Mouse (Mus musculus) heart, embryonic 16.5 days (tissue): ENCODE data around the gene Slc22a3. TPM values are rescaled to one million over a fixed set of nuclear protein-coding genes. Genes with fewer than 3 reads are reported as not detected.

Experiments
- ATAC-seq: fragments of 200-750 bp; cut with Nextera tagmentation; replicated peaks from 2 replicates; pipeline ENCODE4 v1.8.0; 2017; ENCODE audit warnings: moderate number of reproducible peaks; ENCODE audit not compliant: insufficient read depth, low FRiP score; ENCODE audit errors: extremely low read depth
- H3K27ac ChIP-seq: fragments of 300-500 bp; sonication (generic); 2 replicates; pipeline ENCODE4 v1.5.1; 2014; ENCODE audit warnings: mild to moderate bottlenecking, low read length, control low read depth, moderate library complexity
- H3K27me3 ChIP-seq: fragments of 300-500 bp; sonication (generic); 2 replicates; pipeline ENCODE4 v1.6.1; 2014; ENCODE audit warnings: low read length, mixed read lengths; ENCODE audit not compliant: control insufficient read depth, insufficient read depth
- H3K36me3 ChIP-seq: fragments of 300-500 bp; sonication (generic); 2 replicates; pipeline ENCODE4 v1.6.1; 2014; ENCODE audit not compliant: control insufficient read depth, insufficient read depth
- H3K4me1 ChIP-seq: fragments of 300-500 bp; sonication (generic); 2 replicates; pipeline ENCODE4 v1.6.1; 2014; ENCODE audit warnings: low read length, mixed read lengths; ENCODE audit not compliant: control insufficient read depth, insufficient read depth
- H3K4me2 ChIP-seq: fragments of 300-500 bp; sonication (generic); 2 replicates; pipeline ENCODE4 v1.6.1; 2014; ENCODE audit warnings: low read depth, mild to moderate bottlenecking, control low read depth, low read length
- H3K4me3 ChIP-seq: fragments of 300-500 bp; sonication (generic); 2 replicates; pipeline ENCODE4 v1.5.1; 2014; ENCODE audit warnings: mild to moderate bottlenecking, control low read depth, low read length
- H3K9ac ChIP-seq: fragments of 300-500 bp; sonication (generic); 2 replicates; pipeline ENCODE4 v1.6.1; 2014; ENCODE audit warnings: low read length, control low read depth
- H3K9me3 ChIP-seq: fragments of 300-500 bp; sonication (generic); replicated peaks from 2 replicates; pipeline ENCODE4 v1.6.1; 2016; ENCODE audit warnings: low read length; ENCODE audit not compliant: control insufficient read depth
- WGBS: fragments of 180-500 bp; shearing (Covaris S2); extraction: QIAGEN DNeasy Blood & Tissue Kit; methylation state at CpG from one replicate; pipeline ENCODE4 v1.1.7; 2014; 5-methylcytosine and 5-hydroxymethylcytosine counted together
- polyA plus RNA-seq: library from polyadenylated mRNA; unstranded; fragments of >200 nt; fragmentation: Nextera tagmentation; extraction: Ambion mirVana; gene quantifications from 2 replicates; pipeline ENCODE4 v1.2.1, GENCODE M21; 2015

Slc22a3 gene
- polyA plus RNA-seq, 1 experiment from 2014 or later, result 2.3 TPM

GRCm38 (mm10) chr17:12373601-12374144 lies 133.8 kb downstream of the Slc22a3 start:
- no peaks in the 10 kb centered on the region for H3K27me3 ChIP-seq
- H3K4me2 ChIP-seq, result no peak overlapping the region
- H3K4me1 ChIP-seq, result peaks cover 5% of the 10 kb centered on the region
- H3K36me3 ChIP-seq, result no peaks in the 10 kb centered on the region
- no peak overlapping the region for H3K27ac ChIP-seq
- 42% methylated on average over 3 of the region's 3 CpGs for WGBS
- no peak overlapping the region for H3K4me3 ChIP-seq
- H3K9me3 ChIP-seq, result no peaks in the 10 kb centered on the region
- ATAC-seq, result no peak
- H3K9ac ChIP-seq, result no peak overlapping the region

- Histone ChIP-seq H3K9ac (no peak overlapping the region), H3K4me1 (peaks cover 5% of the 10 kb centered on the region), H3K27me3 (no peaks in the 10 kb centered on the region), H3K27ac (no peak overlapping the region), H3K9me3 (no peaks in the 10 kb centered on the region), H3K4me2 (peak overlapping the region; percentile 59), H3K36me3 (no peaks in the 10 kb centered on the region), H3K4me3 (peak overlapping the region; percentile 22)
- peak; percentile 42; the same call in 1 of the 2 replicates for ATAC-seq
- 19% methylated on average over 4 of the region's 4 CpGs for WGBS
Observed at GRCm38 (mm10) chr17:12372021-12372420, 135.5 kb downstream of the Slc22a3 start.

- Histone ChIP-seq H3K4me3 (peak overlapping the region; percentile 22), H3K4me2 (peak overlapping the region; percentile 59), H3K36me3 (no peaks in the 10 kb centered on the region), H3K9ac (0 out of 2 replicates have a peak overlapping the region, but pooled peaks have one; percentile 13), H3K27ac (no peak overlapping the region), H3K9me3 (no peaks in the 10 kb centered on the region), H3K27me3 (no peaks in the 10 kb centered on the region), H3K4me1 (peaks cover 5% of the 10 kb centered on the region)
- 33% methylated on average over 10 of the region's 10 CpGs for WGBS
- no peak for ATAC-seq
Observed at GRCm38 (mm10) chr17:12371310-12371925, 136.1 kb downstream of the Slc22a3 start.

- no peaks in the 10 kb centered on the region for H3K27me3 ChIP-seq
- no peak overlapping the region for H3K27ac ChIP-seq
- H3K4me3 ChIP-seq, result no peak overlapping the region
- ATAC-seq, result peak; percentile 46; the same call in 1 of the 2 replicates
- no peak overlapping the region for H3K4me2 ChIP-seq
- H3K4me1 ChIP-seq, result peaks cover 5% of the 10 kb centered on the region
- 40% methylated on average over 4 of the region's 4 CpGs for WGBS
- no peak overlapping the region for H3K9ac ChIP-seq
- H3K9me3 ChIP-seq, result no peaks in the 10 kb centered on the region
- no peaks in the 10 kb centered on the region for H3K36me3 ChIP-seq
Observed at GRCm38 (mm10) chr17:12370289-12370688, 137.2 kb downstream of the Slc22a3 start.

- Histone ChIP-seq H3K9ac (no peak overlapping the region), H3K4me1 (peaks cover 6% of the 10 kb centered on the region), H3K27ac (no peak overlapping the region), H3K9me3 (no peaks in the 10 kb centered on the region), H3K36me3 (no peaks in the 10 kb centered on the region), H3K27me3 (no peaks in the 10 kb centered on the region), H3K4me3 (no peak overlapping the region), H3K4me2 (no peak overlapping the region)
- ATAC-seq, result no peak
- WGBS, result 70% methylated on average over 5 of the region's 5 CpGs
Observed at GRCm38 (mm10) chr17:12369393-12369792, 138.1 kb downstream of the Slc22a3 start.

Other genes starting within 250 kb of the Slc22a3 start
- 28.1 and 33.4 TPM in 2 replicates for gene Map3k4, start 188.9 kb downstream of the Slc22a3 start, polyA plus RNA-seq
- 0.36 and 0.37 TPM in 2 replicates for gene Plg, start 129.1 kb downstream of the Slc22a3 start, polyA plus RNA-seq
- not detected in 2 replicates for gene Slc22a2, start 76.4 kb upstream of the Slc22a3 start, polyA plus RNA-seq
- gene Slc22a1, start 168.1 kb upstream of the Slc22a3 start, polyA plus RNA-seq, result 37.6 and 39.9 TPM in 2 replicates